Mouse (Mus musculus): ENCODE data around the gene Gins2. TPM values are rescaled to one million over a fixed set of nuclear protein-coding genes. Genes with fewer than 3 reads are reported as not detected.

Gene Gins2
- polyA plus RNA-seq, 1 experiment from 2014 or later = 77.5 TPM

- no peaks in the 10 kb centered on the region for H3K9me3 ChIP-seq (replicated peaks)
- peaks cover 14% of the 10 kb centered on the region; the same call in 1 of the 2 replicates for H3K36me3 ChIP-seq
- H3K27ac ChIP-seq = peak overlapping the region; percentile 59; the same call in 1 of the 2 replicates
- peak; percentile 14; the same call in 1 of the 2 replicates for ATAC-seq
- H3K27me3 ChIP-seq (replicated peaks) = no peaks in the 10 kb centered on the region
- H3K4me1 ChIP-seq = peaks cover 93% of the 10 kb centered on the region
- H3K4me2 ChIP-seq = peak overlapping the region; percentile 56
- peak overlapping the region; percentile 43 for H3K9ac ChIP-seq
- WGBS (ENCODE audit: insufficient replicate concordance) = 8% methylated on average over 29 of the region's 29 CpGs
- peak overlapping the region; percentile 20; the same call in 1 of the 2 replicates for H3K4me3 ChIP-seq
Measured at GRCm38 (mm10) chr8:120532517-120533215, 56.4 kb downstream of the Gins2 start.

GRCm38 (mm10) chr8:120531775-120532516 is 57.2 kb downstream of the Gins2 start:
- Histone ChIP-seq H3K4me1 (peaks cover 99% of the 10 kb centered on the region), H3K27ac (peak overlapping the region; percentile 59), H3K36me3 (peaks cover 14% of the 10 kb centered on the region; the same call in 1 of the 2 replicates), H3K4me3 (no peak overlapping the region), H3K9ac (peak overlapping the region; percentile 43), H3K4me2 (peak overlapping the region; percentile 56), H3K27me3 (replicated peaks) (no peaks in the 10 kb centered on the region), H3K9me3 (replicated peaks) (no peaks in the 10 kb centered on the region)
- ATAC-seq = no peak
- WGBS (ENCODE audit: insufficient replicate concordance) = 54% methylated on average over 10 of the region's 10 CpGs

- Histone ChIP-seq H3K27me3 (replicated peaks) (no peaks in the 10 kb centered on the region), H3K36me3 (peaks cover 14% of the 10 kb centered on the region; the same call in 1 of the 2 replicates), H3K4me1 (peaks cover 99% of the 10 kb centered on the region), H3K4me2 (peak overlapping the region; percentile 56; the same call in 1 of the 2 replicates), H3K27ac (peak overlapping the region; percentile 38; the same call in 1 of the 2 replicates), H3K9me3 (replicated peaks) (no peaks in the 10 kb centered on the region), H3K4me3 (no peak overlapping the region), H3K9ac (peak overlapping the region; percentile 43; the same call in 1 of the 2 replicates)
- WGBS (ENCODE audit: insufficient replicate concordance) = 41% methylated on average over 16 of the region's 16 CpGs
- no peak for ATAC-seq
Measured at GRCm38 (mm10) chr8:120530954-120531656, 58.0 kb downstream of the Gins2 start.

- Histone ChIP-seq H3K27me3 (replicated peaks) (no peaks in the 10 kb centered on the region), H3K4me3 (no peak overlapping the region), H3K27ac (peak overlapping the region; percentile 53; the same call in 1 of the 2 replicates), H3K9me3 (replicated peaks) (no peaks in the 10 kb centered on the region), H3K4me1 (peaks cover 99% of the 10 kb centered on the region), H3K36me3 (peaks cover 14% of the 10 kb centered on the region; the same call in 1 of the 2 replicates), H3K4me2 (no peak overlapping the region), H3K9ac (no peak overlapping the region)
- 46% methylated on average over 7 of the region's 7 CpGs for WGBS (ENCODE audit: insufficient replicate concordance)
- no peak for ATAC-seq
Measured at GRCm38 (mm10) chr8:120529226-120529625, 59.9 kb downstream of the Gins2 start.

Small RNAs within 50 kb of the gene (microRNA-seq; reads per million reads assigned to microRNA genes)
- gene Mir7687 = 2.5 reads per million

Other genes starting within 250 kb of the Gins2 start
- gene 1190005I06Rik, start 58.3 kb upstream of the Gins2 start, polyA plus RNA-seq (2016; fragmentation: Nextera tagmentation; extraction: Ambion mirVana) = 0.83 and 1.3 TPM in 2 replicates
- 0.69 and 0.79 TPM in 2 replicates for gene Gm27021, start 78.8 kb upstream of the Gins2 start, polyA plus RNA-seq (2016; fragmentation: Nextera tagmentation; extraction: Ambion mirVana)
- gene Cox4i1, start 78.9 kb upstream of the Gins2 start, polyA plus RNA-seq (2016; fragmentation: Nextera tagmentation; extraction: Ambion mirVana) = 769 and 831 TPM in 2 replicates
- 171 and 180 TPM in 2 replicates for gene Emc8, start 79.3 kb upstream of the Gins2 start, polyA plus RNA-seq (2016; fragmentation: Nextera tagmentation; extraction: Ambion mirVana)
- 10.6 TPM in 2 replicates for gene Irf8, start 147.1 kb upstream of the Gins2 start, polyA plus RNA-seq (2016; fragmentation: Nextera tagmentation; extraction: Ambion mirVana)